8 mouse cellular contexts compared by ENCODE assay signal in genomic region chr5:34368551-34369290, GRCm38 (mm10). TPM values are rescaled to one million over a fixed set of nuclear protein-coding genes. Genes with fewer than 3 reads are reported as not detected.
DNase-seq lines count a peak whose midpoint lies in the region; ATAC-seq and TF ChIP-seq lines count a peak whose summit lies in the region.

No protein-coding gene starts in this region.

- peak overlapping the region; percentile 71 for H3K9ac ChIP-seq in forebrain, embryonic 14.5 days (ENCODE audit: low read length)
- peak overlapping the region; percentile 83 for H3K9ac ChIP-seq in liver, embryonic 15.5 days

- 72% methylated on average over 7 of the region's 7 CpGs for WGBS in cerebellum, adult 2 months
- WGBS in forebrain, embryonic 14.5 days, result 67% methylated on average over 7 of the region's 7 CpGs
- 56% methylated on average over 7 of the region's 7 CpGs for WGBS in liver, embryonic 15.5 days (ENCODE audit: insufficient replicate concordance)

- no peak for ATAC-seq in forebrain, embryonic 14.5 days
- ATAC-seq in liver, embryonic 15.5 days (ENCODE audit: insufficient read depth), result no peak

- H3K36me3 ChIP-seq in forebrain, embryonic 14.5 days (ENCODE audit: control insufficient read depth, insufficient read depth, low read length), result 0 out of 2 replicates have a peak, but pooled peaks cover 6% of the 10 kb centered on the region
- H3K36me3 ChIP-seq in liver, embryonic 15.5 days (replicated peaks), result peaks cover 8% of the 10 kb centered on the region

- peak overlapping the region; percentile 68 for H3K27ac ChIP-seq in cerebellum, adult 2 months (ENCODE audit: insufficient read depth, low read length)
- H3K27ac ChIP-seq in forebrain, embryonic 14.5 days (ENCODE audit: low read depth, low read length), result peak overlapping the region; percentile 22
- peak overlapping the region; percentile 53 for H3K27ac ChIP-seq in liver, embryonic 15.5 days (replicated peaks)

- H3K4me3 ChIP-seq in cerebellum, adult 2 months (replicated peaks; ENCODE audit: insufficient read depth, low read depth, low read length), result peak overlapping the region; percentile 67
- H3K4me3 ChIP-seq in forebrain, embryonic 14.5 days (ENCODE audit: low read depth, low read length), result peak overlapping the region; percentile 87
- H3K4me3 ChIP-seq in liver, embryonic 15.5 days (replicated peaks), result peak overlapping the region; percentile 87

- no peak for TF ChIP-seq CTCF in cerebellum, adult 2 months (IDR thresholded peaks at IDR 0.05; ENCODE audit: borderline replicate concordance, insufficient read depth, low read depth, low read length)

- no peaks in the 10 kb centered on the region for H3K9me3 ChIP-seq in forebrain, embryonic 14.5 days (replicated peaks; ENCODE audit: control insufficient read depth, low read length)
- H3K9me3 ChIP-seq in liver, embryonic 15.5 days (replicated peaks), result no peaks in the 10 kb centered on the region

- no peak for TF ChIP-seq POLR2A in cerebellum, adult 2 months (IDR thresholded peaks at IDR 0.05; ENCODE audit: borderline replicate concordance, insufficient read depth, low read length)

- H3K4me2 ChIP-seq in forebrain, embryonic 14.5 days (ENCODE audit: low read length), result peak overlapping the region; percentile 64
- H3K4me2 ChIP-seq in liver, embryonic 15.5 days, result peak overlapping the region; percentile 82

- no peaks in the 10 kb centered on the region; the same call in 1 of the 2 replicates for H3K4me1 ChIP-seq in cerebellum, adult 2 months (ENCODE audit: control insufficient read depth, insufficient read depth, low read length)
- peaks cover 16% of the 10 kb centered on the region for H3K4me1 ChIP-seq in forebrain, embryonic 14.5 days (ENCODE audit: control insufficient read depth, insufficient read depth, low read length)
- peaks cover 31% of the 10 kb centered on the region for H3K4me1 ChIP-seq in liver, embryonic 15.5 days (replicated peaks)

- H3K27me3 ChIP-seq in cerebellum, adult 2 months (ENCODE audit: control insufficient read depth, insufficient read depth, low read length), result no peaks in the 10 kb centered on the region
- no peaks in the 10 kb centered on the region for H3K27me3 ChIP-seq in forebrain, embryonic 14.5 days (replicated peaks; ENCODE audit: control insufficient read depth, insufficient read depth, low read length)
- H3K27me3 ChIP-seq in liver, embryonic 15.5 days, result no peaks in the 10 kb centered on the region

- DNase-seq in cerebellum, adult 2 months, result peak in 1 of 2 experiments; percentile 25
- no peak for DNase-seq in cerebellum, postnatal 10 days
- peak; percentile 62 for DNase-seq in 3T3-L1 (ENCODE audit: low read depth, low spot score)
- no peak for DNase-seq in forebrain, embryonic 14.5 days (ENCODE audit: low spot score)
- no peak for DNase-seq in right cerebral cortex, adult 18-20 months
- DNase-seq in gastrocnemius, postnatal 10 days, result no peak
- DNase-seq in spleen, postnatal 4 days (ENCODE audit: low spot score in 2 of 2), result no peak

RNA-seq across cellular contexts. Expression of gene Fam193a, which starts 1.0 kb away (rescaled TPM):
- polyA plus RNA-seq in cerebellum, adult 2 months (2012; rRNA removed), result 45.5 and 52.2 TPM in 2 replicates
- polyA plus RNA-seq in forebrain, embryonic 14.5 days (2014; fragmentation: Nextera tagmentation; extraction: Ambion mirVana), result 16.4 and 16.9 TPM in 2 replicates
- 3.2 and 4.3 TPM in 2 replicates for polyA plus RNA-seq in liver, embryonic 15.5 days (2015; fragmentation: Nextera tagmentation; extraction: Ambion mirVana)
- total RNA-seq in gastrocnemius, postnatal 10 days (2021), result 10 to 100 TPM; 19.6 to 26.6 TPM

RNA-seq across cellular contexts. Expression of gene Rnf4, which starts 32.6 kb away (rescaled TPM):
- 77.5 and 80.0 TPM in 2 replicates for polyA plus RNA-seq in cerebellum, adult 2 months (2012; rRNA removed)
- 162 and 165 TPM in 2 replicates for polyA plus RNA-seq in forebrain, embryonic 14.5 days (2014; fragmentation: Nextera tagmentation; extraction: Ambion mirVana)
- polyA plus RNA-seq in liver, embryonic 15.5 days (2015; fragmentation: Nextera tagmentation; extraction: Ambion mirVana), result 69.8 and 71.7 TPM in 2 replicates
- 10 to 100 TPM; 38.8 to 42.8 TPM for total RNA-seq in gastrocnemius, postnatal 10 days (2021)
